Mouse (Mus musculus) layer of hippocampus, postnatal 10 days (tissue): Measurements from ENCODE around the gene Gck. TPM values are rescaled to one million over a fixed set of nuclear protein-coding genes. Genes with fewer than 3 reads are reported as not detected.
A peak's percentile ranks its signal among the peaks of the same experiment; 100 is the strongest.
"Not testable (repeated sequence)": the region's sequence is repeated elsewhere in the genome, so short reads cannot be mapped to it uniquely, and the experiment has no call there.

Source experiments
- DNase-seq, 2 experiments: peaks; one replicate each; pipeline ENCODE4 v3.0.0; 2021; ENCODE audit warnings: low spot score in 2 of 2
- total RNA-seq, 2 experiments: library from RNA; stranded (reverse); gene quantifications; 2 replicates each; pipeline ENCODE4 v1.2.3; 2021

Gck gene
- total RNA-seq, 2 experiments from 2014 or later, result 3.5 to 3.9 TPM

DNA sequence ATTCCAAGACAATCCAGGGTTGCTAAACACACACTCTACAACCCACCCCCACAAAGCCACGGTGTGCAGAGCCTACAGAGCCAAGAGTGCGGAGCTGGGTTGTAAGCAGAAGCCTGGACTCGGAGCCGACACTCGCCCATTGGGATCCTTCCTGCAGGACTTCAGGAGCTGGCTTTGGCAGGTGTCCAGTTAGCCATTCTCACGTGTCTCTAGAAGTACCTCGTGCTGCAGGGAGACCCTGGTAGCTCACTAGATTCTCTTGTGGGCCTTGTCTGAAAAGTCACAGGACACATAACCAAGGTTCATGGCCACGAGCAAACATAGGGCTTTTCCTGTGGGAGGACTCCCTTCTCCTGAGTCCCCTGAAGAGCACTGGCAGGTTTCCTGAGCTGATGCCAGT lies 36.6 kb downstream of the Gck start:
- peak in 1 of 2 experiments; percentile 13 for DNase-seq

DNA sequence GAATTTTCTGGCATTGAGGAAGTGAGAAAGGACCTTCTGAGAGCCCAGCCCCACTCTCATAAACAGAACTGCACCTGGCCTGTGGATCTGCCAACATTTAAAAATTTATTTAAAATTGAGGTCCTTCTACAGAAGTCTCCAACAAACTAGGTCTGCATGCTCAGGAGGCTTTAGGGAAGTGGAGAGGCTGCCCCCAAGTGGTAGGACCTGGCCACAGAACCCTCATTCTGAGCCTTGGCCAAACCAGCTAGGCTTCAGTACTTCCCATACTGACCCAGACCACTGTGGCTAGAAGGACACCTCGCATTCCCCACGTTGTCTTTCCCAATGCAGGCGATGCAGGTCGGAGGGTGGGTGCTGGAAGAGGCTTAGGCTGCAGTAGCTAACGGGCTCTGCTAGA lies 37.2 kb downstream of the Gck start:
- peak; percentile 78 to 83 for DNase-seq

DNA sequence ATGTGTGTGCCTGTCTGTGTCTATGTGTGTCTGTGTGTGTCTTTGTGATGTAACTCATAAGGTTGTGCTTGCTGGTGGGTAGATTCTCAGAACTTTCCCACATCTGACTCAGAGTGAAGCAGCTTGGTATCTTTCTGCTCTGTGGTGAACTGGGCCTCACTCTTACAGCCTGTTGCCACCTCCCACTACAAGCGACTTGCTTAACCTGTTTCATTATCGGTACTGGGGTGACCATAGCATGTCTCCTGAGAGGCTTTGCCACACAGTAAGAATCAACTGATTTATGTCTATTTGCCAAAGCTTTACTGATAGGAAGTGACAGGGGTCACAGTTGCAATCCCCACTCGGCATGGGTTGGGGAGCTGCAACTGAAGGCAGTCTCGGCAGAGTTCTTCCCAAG lies 41.2 kb downstream of the Gck start:
- DNase-seq, result no peak

DNA sequence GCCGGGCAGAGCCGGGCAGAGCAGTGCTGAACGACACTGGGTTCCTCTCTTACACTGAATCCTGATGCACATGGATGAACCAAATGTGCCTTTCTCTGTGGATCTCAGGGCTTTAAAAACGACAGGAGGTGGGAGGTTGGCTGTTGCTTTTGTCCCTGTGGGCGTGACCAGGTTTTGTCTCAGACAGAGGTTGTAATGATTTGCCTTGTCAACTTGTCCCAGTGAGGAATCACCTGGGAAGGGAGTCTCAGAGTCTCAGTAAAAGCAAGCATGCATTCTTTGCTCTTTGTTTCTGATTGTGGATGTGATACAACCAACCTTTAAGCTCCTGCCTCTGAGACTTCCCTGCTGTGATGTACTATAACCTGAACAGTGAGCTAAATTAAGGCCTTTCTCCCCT lies 42.8 kb downstream of the Gck start:
- no peak for DNase-seq

DNA sequence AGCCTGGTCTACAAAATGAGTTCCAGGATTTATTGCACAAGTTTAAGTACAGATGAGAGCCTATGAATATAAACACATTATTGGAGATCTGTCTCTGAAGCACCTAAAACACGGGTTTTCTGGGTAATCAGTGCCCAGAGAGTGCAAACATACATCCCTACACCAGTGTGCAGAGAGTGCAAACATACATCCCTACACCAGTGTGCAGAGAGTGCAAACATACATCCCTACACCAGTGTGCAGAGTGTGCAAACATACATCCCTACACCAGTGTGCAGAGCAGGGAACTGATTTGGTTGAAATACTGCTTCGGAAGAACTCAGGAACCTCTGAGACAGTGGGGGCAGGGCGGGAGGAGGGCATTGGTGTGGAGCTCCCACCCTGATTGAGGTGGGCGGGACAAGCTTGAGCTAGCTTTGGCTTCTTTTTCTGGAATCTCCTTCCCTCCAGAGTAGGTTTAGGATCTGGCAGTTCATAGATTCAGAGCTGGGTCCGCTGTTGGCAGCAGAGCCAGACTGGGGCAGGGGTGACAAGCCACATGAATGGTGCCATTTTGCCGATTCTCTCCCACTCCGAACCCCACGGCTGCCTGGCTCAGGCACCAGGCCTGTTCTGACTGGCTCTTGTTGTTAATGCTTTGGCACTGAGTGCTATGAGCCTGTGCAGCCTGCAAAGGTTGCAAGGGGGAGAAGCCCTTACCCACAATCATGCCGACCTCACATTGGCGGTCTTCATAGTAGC lies 43.9 kb downstream of the Gck start:
- DNase-seq, result peak in 1 of 2 experiments; percentile 58

DNA sequence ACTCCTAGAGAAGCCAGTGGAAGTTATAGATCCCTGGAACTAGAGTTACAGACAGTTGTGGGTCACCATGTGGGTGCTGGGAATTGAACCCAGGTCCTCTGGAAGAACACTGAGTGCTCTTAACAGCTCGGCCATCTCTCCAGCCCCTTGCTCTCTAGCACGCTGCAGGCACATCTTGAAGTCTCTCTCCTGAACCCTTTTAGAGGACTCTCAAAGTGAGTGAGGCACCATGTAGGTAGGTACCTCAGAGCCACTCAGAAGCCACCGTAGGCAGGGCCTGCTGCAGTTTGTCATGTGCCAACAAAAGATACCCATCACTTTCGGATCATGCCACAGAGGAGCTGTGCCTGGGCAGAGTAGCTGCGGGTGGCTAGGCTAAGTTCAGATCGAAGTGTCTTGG lies 45.0 kb downstream of the Gck start:
- no peak for DNase-seq

DNA sequence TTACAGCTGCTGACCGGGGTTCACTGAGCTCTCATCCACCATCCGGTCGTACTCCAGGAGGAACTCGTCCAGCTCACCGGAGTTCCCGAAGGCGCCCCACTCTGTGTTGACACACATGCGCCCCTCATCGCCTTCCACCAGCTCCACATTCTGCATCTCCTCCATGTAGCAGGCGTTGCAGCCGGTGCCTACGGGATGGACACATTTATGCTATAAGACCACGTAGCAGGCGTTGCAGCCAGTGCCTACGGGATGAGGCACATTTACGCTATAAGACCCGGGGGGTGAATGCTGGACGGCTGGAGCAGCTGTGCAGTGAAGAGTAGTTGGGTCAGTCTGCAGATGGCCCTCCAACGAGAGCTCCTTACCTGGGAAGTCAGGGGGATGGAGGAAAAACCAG lies 45.5 kb downstream of the Gck start:
- no peak for DNase-seq

DNA sequence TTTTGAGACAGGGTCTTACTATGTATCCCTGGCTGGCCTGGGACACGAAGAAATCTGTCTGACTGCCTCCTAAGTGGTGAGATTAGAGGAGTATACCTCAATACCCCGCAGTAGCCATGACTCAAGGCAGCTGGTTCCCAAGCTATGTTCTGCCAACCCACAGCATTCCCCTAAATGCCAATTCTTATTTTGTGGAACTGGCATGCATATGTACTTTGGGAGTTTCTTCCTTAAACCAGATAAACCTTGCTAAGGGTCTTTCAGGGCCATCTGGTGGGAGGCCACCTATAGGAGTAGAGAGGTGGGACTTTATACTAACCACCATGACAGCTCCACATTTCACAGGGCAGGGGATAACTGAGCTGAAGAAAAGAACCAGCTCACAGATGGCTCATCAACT lies 46.0 kb downstream of the Gck start:
- DNase-seq, result no peak

DNA sequence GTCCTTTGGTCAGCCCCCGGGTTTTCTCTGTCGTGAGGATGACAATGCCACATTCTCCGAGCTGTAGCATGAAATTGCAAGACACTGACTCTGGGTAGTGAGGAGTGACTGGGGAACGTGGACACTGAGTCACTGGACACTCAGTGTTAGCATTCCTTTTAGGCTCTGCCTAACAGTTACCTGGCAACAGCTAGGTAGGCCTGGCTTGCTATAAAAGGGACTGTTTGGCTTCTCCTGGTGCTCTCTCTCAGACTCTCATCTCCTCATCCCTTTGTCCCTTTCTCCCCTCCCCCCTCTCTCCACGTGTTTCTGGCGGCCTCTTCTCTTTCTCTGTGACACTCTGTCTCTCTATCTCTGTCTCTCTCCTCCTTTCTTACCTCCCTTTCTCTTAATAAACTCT lies 47.5 kb downstream of the Gck start:
- DNase-seq, result no peak

DNA sequence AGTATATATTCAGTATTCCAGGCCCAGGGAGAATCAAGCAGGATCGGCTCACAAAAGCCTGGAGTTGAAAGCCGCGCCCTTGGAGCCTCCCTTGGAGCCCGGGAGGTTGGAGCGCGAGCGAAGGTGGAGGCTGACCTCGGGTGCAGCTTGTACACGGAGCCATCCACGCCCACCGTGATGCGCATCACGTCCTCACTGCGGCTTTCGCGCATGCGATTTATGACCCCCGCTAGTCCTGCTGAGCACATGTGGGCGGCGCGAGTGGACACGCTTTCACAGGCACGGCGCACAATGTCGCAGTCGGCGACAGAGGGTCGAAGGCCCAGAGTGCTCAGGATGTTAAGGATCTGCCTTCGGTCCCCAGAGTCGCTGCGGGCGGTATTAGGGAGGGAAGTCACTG lies 47.9 kb downstream of the Gck start:
- DNase-seq, result peak; percentile 44 to 47

DNA sequence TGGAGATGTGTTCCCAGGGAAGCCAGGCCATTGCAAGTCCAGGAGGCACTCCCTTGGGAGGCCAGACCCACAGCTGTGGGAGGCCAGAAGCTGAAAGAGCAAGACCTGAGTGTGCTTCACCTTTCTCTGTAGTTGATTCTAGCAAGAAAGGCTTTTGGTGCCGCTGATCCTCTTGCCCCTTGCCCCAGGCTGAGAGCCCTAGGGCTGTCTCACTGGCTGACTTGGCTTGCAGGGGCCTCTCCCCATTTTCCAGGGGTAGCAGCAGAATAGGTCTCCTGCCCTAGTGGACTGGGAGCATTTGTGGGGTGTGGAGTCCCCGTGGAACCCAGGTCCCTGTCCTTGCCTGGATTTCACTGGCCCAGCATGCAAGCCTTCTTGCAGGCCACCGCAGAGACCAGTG lies 48.6 kb downstream of the Gck start:
- DNase-seq, result no peak

DNA sequence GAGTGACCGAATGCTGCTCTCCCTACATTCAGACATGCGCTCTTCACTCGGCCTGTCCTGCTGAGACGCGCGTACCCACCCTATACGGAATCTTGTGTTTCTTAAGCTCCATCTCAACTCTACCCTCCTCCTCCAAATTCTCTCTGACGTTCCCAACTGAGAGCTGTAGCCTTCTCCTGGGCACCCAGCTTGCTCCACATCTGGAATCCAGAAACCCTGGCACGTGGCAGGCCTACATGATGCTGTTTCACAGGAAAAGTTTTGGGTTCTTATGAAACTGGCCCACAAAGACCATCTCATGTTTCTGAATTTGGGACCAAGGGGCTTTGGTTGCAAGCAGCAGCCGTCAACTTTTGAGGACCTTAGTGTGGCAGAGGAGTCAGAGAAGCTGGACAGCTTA lies 50.6 kb downstream of the Gck start:
- DNase-seq, result no peak

DNA sequence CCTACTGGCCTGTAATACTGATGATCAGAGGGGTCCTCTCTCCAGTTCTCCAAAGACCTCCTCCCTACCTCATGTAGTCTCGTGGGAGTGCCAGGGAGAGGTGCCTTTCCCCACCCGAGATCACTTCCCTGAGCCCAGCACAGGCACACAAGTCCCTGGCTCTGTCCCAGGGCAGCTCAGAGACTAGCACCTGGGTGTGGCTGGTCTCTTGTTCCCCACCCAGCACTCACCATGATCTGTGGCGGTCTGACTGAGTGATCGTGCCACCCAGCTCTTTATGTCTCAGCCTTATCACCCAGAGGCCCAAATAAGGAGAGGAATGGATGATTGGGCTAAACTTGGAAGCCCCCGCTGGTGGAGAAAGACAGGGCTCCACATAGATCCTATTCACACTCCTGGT lies 51.4 kb downstream of the Gck start, which contains the start of gene Myl7:
Myl7 (minus strand) TSS at position 252 of the 400 bp plus-strand sequence.
- no peak for DNase-seq

DNA sequence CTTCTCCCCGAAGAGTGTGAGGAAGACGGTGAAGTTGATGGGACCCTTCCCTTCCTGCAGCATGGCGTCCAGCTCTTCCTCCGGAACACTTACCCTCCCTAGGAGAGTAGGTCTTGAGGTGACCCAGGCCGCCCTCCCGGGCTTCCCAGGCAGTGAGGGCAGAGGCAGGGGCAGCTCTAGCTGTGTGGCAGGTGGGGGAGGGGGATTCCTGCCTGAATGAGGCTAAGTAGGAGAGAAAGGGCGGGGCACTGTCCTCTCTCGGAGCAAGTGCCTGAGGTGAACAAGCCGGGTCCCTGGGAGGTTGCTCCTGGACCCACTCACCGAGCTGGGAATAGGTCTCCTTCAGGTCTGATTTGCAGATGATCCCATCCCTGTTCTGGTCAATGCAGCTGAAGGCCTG lies 52.0 kb downstream of the Gck start:
- DNase-seq, result no peak

DNA sequence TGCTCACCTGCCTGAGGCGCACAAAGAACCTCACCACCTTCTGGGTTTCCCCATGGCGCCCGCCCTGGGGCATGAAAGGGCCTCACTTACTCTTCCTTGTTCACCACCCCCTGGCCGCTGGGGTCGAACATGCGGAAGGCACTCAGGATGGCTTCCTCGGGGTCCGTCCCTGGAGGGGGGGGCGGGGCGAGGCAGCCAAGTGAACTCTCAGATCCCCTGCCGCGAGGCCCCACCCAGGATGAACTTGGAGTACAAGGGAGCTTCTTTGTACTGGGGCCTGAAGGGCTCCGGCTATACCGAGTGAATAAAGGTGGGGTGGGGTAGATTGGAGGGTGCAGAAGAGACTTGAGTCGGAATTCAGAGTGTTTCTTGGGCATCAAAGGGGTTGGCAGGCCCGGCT lies 52.7 kb downstream of the Gck start:
- DNase-seq, result no peak

DNA sequence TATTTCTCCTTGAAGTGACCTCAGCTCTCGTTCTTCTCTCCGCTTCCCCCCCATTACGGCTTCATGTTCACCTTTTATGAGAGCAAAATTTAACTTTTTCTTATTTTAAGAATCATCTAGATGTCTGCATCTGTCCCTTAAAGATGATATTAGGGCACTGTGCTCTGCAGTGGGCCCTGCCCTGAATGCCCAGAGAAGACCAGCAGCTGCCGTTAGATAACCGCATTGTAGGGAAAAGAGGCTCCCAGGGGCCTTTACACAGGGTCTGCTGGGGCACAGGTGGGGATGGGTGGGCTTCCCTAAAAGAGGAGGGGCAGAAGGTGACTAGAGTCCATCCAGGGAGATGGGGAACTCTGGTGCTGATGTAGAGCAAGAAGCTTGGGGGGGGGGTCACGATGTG lies 56.1 kb downstream of the Gck start:
- no peak for DNase-seq

DNA sequence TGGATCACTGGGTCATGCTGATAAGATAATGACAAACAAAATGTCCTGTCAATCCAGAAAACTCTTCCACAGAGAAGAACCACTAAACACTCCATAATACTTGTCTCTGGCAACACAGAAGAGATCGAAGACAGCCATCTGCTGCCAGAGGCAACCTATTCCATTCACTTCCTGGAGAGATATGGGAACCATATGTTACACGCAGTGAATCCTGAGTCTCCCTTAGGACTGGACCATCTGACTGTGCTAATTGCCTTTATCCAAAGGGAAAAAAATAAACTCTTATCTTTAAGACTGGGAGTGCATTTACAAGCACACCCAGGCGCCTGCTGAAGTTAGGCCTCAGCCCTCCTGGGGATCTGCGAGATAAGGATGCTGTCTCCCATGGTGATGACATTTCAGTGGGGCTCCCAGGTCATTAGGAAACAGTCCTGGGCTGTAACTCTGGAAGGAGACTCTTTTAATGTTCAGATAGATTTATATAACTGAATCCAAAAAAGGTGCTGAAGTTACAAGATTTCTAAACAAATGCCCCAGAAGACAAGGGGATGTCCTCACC lies 57.0 kb downstream of the Gck start:
- DNase-seq, result no peak

DNA sequence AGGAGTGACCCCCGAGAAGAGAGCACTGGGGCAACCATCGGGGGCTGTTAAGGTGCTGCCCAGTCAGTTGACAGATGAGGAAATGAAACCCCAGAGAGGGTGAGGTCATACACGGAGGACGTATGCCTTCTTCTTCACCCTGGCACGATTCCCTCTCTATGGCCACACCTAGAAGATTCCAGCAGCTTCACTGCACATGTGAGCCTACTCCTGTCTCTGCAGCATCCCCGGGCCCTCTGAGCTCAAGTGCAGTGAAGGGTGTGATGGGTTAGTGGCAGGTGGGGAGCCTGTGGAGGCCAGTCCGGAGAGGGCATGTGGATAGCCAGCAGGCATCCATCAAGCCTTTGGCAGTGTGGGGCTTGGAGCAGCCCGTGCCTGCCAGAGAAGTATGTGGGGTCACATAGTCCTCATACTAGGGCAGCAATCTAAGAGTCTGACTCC lies 57.7 kb downstream of the Gck start:
- DNase-seq, result no peak

DNA sequence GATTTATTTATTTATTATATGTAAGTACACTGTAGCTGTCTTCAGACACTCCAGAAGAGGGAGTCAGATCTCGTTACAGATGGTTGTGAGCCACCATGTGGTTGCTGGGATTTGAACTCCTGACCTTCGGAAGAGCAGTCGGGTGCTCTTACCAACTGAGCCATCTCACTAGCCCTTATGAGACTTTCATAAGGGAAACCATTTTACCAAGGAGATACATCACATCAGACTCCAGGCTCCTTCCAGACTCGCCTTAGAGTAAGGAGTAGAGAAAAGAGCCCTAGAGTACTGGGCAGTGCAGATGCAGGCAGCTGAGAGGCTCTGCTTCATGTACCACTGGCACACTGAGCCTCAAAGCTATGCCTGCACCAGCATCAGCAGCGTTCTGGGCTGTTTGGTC lies 61.3 kb downstream of the Gck start:
- not testable (repeated sequence) for DNase-seq

DNA sequence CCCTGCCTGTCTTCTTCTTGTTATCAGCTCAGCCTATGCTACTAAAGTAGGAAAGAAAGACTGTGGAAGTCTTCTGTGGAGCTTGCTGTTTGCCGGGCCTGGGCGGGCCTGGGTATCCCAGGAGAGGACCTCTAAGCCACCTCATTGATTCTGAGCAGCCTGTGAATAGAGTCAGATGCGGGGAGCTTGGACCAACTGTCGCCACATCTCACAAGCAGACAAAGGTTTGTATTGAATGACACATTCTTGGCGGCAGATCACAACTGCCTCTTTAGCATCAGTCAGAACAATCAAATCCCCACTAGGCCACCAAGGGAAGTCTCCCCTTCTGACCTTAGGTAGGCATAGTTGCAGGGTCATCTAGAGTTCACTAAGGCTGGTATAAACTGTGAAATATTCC lies 62.6 kb downstream of the Gck start:
- DNase-seq, result no peak

DNA sequence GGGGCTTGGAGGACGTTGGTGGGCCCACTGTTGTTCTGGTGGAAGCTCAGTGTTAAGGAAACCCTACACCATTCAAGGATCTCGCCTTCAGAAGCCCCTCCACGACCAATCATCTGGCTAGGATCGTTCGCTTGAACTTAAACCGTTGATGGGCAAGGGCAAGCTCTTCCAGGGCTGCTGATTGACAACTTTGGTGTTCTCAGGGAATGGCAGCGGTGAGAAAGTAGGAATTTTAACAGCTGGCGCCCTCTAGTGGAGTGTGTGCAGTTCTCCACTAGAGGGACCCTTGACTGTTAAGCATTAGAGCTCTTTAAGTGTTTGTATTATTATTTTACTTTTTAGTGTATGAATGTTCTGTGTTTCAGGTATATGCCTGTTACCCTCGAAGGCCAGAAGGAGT lies 63.7 kb downstream of the Gck start:
- DNase-seq, result peak; percentile 74 to 81

DNA sequence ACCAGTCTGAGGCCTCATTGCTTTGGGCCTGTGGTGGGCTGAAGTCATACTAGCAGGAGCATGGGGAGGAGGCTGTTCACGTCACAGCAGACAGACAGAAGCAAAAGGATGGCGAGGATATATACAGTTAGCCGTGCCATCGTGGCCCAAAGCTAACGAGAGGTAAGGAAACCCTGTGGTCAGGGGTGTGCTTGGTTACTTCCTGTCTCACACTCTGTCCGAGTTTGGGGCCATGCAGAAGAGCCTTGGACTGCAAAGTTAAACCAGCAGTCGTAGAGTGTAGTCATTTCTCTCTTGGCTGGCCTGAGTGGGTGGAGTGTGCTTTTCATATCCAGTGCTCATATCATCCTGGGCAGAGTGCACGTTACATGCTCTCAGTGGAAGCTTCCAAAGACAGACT lies 67.4 kb downstream of the Gck start:
- DNase-seq, result no peak

DNA sequence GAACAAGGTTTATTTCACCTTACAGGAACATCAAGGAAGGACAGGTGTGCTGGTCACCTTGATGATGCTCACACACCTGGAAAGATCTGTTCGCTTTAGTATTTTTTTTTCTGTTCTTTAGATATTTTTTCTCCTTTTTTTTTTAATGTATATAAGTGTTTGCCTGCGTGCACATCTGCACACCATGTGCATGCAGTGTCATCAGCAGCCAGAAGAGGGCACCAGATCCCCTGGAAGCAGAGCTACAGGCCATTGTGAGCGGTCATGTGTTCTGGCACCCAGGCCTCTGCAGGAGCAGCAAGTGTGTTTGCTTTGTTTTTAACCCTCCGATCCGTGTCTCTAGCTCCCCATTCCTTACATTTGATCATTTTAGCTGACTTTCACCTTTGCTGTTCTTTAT lies 70.0 kb downstream of the Gck start:
- DNase-seq, result peak; percentile 80 to 81
